Mouse (Mus musculus) B cell, adult 2 months (primary cell): ENCODE data around the gene Daam1.

Experiments
- DNase-seq, 2 experiments: peaks; one replicate each; pipeline ENCODE4 v3.0.0; 2022

Daam1 gene

GRCm38 (mm10) chr12:72011404-72011803, 180.5 kb downstream of the Daam1 start:
- DNase-seq = no peak

GRCm38 (mm10) chr12:72012126-72012525, 181.2 kb downstream of the Daam1 start:
- no peak for DNase-seq

GRCm38 (mm10) chr12:72013711-72014354, 183.0 kb downstream of the Daam1 start:
- DNase-seq = no peak

GRCm38 (mm10) chr12:72014355-72014776, 183.5 kb downstream of the Daam1 start:
- peak; percentile 1 to 4 for DNase-seq

- no peak for DNase-seq
Measured at GRCm38 (mm10) chr12:72015296-72015695, 184.4 kb downstream of the Daam1 start.

GRCm38 (mm10) chr12:72020285-72020684, 189.4 kb downstream of the Daam1 start:
- DNase-seq = no peak

GRCm38 (mm10) chr12:72021543-72021942, 190.7 kb downstream of the Daam1 start:
- no peak for DNase-seq

- DNase-seq = no peak
Measured at GRCm38 (mm10) chr12:72022790-72023189, 191.9 kb downstream of the Daam1 start.

GRCm38 (mm10) chr12:72023572-72023971, 192.7 kb downstream of the Daam1 start:
- no peak for DNase-seq

GRCm38 (mm10) chr12:72025275-72025795, 194.5 kb downstream of the Daam1 start:
- DNase-seq = no peak

GRCm38 (mm10) chr12:72031171-72031570, 200.3 kb downstream of the Daam1 start:
- no peak for DNase-seq

GRCm38 (mm10) chr12:72031794-72032193, 200.9 kb downstream of the Daam1 start:
- DNase-seq = no peak

GRCm38 (mm10) chr12:72036097-72036661, 205.3 kb downstream of the Daam1 start:
- DNase-seq = no peak

GRCm38 (mm10) chr12:72037049-72037448, 206.2 kb downstream of the Daam1 start:
- DNase-seq = no peak

- no peak for DNase-seq
Measured at GRCm38 (mm10) chr12:72038866-72039265, 208.0 kb downstream of the Daam1 start.

- DNase-seq = no peak
Measured at GRCm38 (mm10) chr12:72039501-72039900, 208.6 kb downstream of the Daam1 start.

- DNase-seq = no peak
Measured at GRCm38 (mm10) chr12:72041238-72041637, 210.4 kb downstream of the Daam1 start.
